Mouse (Mus musculus): ENCODE measurements at regions not wholly inside any gene's neighbourhood (a gene's known extent, or its start where the extent isn't known, plus 50 kb on each side); places are given as distances from the start of the nearest gene placed in this dataset.

GRCm38 (mm10) chr4:125936357-125936756, 88.0 kb upstream of the Csf3r start:
- TF ChIP-seq CTCF (IDR thresholded peaks at IDR 0.05; ENCODE audit: extremely low read depth, insufficient read length, insufficient replicate concordance, low read depth, low read length), result no peak
- no peak for TF ChIP-seq POLR2A (IDR thresholded peaks at IDR 0.05; ENCODE audit: low read depth, low read length)

All from small intestine, adult 2 months (tissue).